Mouse (Mus musculus) liver, postnatal 0 days (tissue): ENCODE results near the gene Tex9.

Experiments used
- CTCF ChIP-seq: sonication (generic); IDR thresholded peaks from 2 replicates; pipeline ENCODE4 v1.5.1; 2016; ENCODE audit warnings: antibody characterized with exemption, low read depth
- EP300 ChIP-seq: IDR thresholded peaks from 2 replicates; pipeline ENCODE4 v1.6.1; 2016; ENCODE audit warnings: antibody characterized with exemption, low read depth, mild to moderate bottlenecking

DNA sequence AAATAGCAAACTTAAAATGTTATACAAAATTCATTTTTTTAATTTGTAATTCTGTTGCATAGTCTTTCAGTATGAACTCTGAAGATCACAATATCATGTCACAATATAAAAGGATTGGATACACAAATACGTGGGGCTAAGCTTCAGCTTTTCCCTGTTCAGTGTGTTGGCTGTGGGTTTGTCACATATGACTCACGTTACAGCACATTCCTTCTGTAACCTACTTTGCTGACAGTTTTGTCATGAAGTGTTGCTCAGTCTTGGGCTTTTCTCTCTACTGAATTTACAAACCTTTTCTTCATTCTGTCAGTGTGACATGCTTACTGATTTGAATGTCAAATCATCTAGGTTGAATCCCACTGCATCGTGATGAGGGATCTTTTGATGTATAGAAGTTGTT is 32.3 kb downstream of the Tex9 start:
- TF ChIP-seq CTCF: no peak
- TF ChIP-seq EP300: no peak
